Mouse (Mus musculus) MN1 (cell line): ENCODE results near the gene Saa3.
A peak's percentile ranks its signal among the peaks of the same experiment; 100 is the strongest.
"Not testable (repeated sequence)": the region's sequence is repeated elsewhere in the genome, so short reads cannot be mapped to it uniquely, and the experiment has no call there.

Source experiments
- DNase-seq: peaks from one replicate; pipeline ENCODE4 v3.0.0-alpha.2; 2016; ENCODE audit warnings: low spot score

Saa3 gene

GRCm38 (mm10) chr7:46715600-46715999 is at the start of gene Saa3:
Saa3 (minus strand) TSS chr7:46715700.
- DNase-seq, result no peak

- no peak for DNase-seq
Measured at GRCm38 (mm10) chr7:46764672-46765071, 49.2 kb upstream of the Saa3 start.

- no peak for DNase-seq
Measured at GRCm38 (mm10) chr7:46762601-46763000, 47.1 kb upstream of the Saa3 start.

GRCm38 (mm10) chr7:46761049-46761795 is 45.7 kb upstream of the Saa3 start:
- no peak for DNase-seq

GRCm38 (mm10) chr7:46751490-46751889 is 36.0 kb upstream of the Saa3 start, which contains the start of gene Saa2:
Saa2 (plus strand) TSS chr7:46751790.
- DNase-seq, result no peak

- no peak for DNase-seq
Measured at GRCm38 (mm10) chr7:46748459-46748858, 33.0 kb upstream of the Saa3 start.

GRCm38 (mm10) chr7:46746381-46746780 is 30.9 kb upstream of the Saa3 start:
- DNase-seq, result no peak

GRCm38 (mm10) chr7:46745816-46746215 is 30.3 kb upstream of the Saa3 start:
- DNase-seq, result no peak

- DNase-seq, result not testable (repeated sequence)
Measured at GRCm38 (mm10) chr7:46742880-46743279, 27.4 kb upstream of the Saa3 start, which contains the start of gene Saa1. Saa1 (minus strand) TSS chr7:46742980.

GRCm38 (mm10) chr7:46740041-46740440 is 24.5 kb upstream of the Saa3 start:
- not testable (repeated sequence) for DNase-seq

GRCm38 (mm10) chr7:46738561-46739460 is 23.3 kb upstream of the Saa3 start:
- DNase-seq, result no peak

GRCm38 (mm10) chr7:46734983-46735382 is 19.5 kb upstream of the Saa3 start:
- DNase-seq, result no peak

- DNase-seq, result no peak
Measured at GRCm38 (mm10) chr7:46732458-46732857, 17.0 kb upstream of the Saa3 start, which contains the start of gene Saa4. Saa4 (minus strand) TSS chr7:46732603.

GRCm38 (mm10) chr7:46727584-46727983 is 12.1 kb upstream of the Saa3 start:
- DNase-seq, result no peak

- DNase-seq, result no peak
Measured at GRCm38 (mm10) chr7:46724396-46724795, 8.9 kb upstream of the Saa3 start.

- DNase-seq, result no peak
Measured at GRCm38 (mm10) chr7:46723849-46724248, 8.3 kb upstream of the Saa3 start.

GRCm38 (mm10) chr7:46723354-46723753 is 7.9 kb upstream of the Saa3 start:
- no peak for DNase-seq

GRCm38 (mm10) chr7:46720460-46720859 is 5.0 kb upstream of the Saa3 start:
- DNase-seq, result no peak

- no peak for DNase-seq
Measured at GRCm38 (mm10) chr7:46719526-46719925, 4.0 kb upstream of the Saa3 start.

- no peak for DNase-seq
Measured at GRCm38 (mm10) chr7:46718591-46719270, 3.2 kb upstream of the Saa3 start.

- no peak for DNase-seq
Measured at GRCm38 (mm10) chr7:46716897-46717296, 1.4 kb upstream of the Saa3 start.

- peak; percentile 65 for DNase-seq
Measured at GRCm38 (mm10) chr7:46714518-46714917, 982 bp downstream of the Saa3 start.
